Mouse (Mus musculus): ENCODE data around the gene Pbrm1.
A peak's percentile ranks its signal among the peaks of the same experiment; 100 is the strongest.

DNA sequence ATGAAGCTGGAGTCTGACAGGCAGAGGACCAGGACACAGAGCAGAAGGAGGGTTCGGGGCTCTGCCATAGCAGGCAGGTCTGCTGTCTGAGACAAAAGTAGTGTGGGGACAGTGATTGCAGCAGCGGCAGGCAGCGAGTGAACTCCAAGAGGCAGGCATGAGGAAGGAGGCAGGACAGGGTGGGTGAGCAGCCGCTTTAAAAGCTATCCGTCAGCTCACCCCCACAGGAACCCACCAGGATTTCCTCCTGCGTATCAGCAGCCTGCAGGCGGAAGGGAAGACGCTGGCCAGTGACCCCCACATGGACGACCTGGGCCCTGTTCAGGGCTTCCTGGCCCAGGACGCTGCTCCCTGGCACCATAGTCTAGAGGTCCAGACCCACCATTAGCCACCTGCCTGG is 149.5 kb downstream of the Pbrm1 start, which contains the start of gene Stab1:
- no peak for TF ChIP-seq CTCF (IDR thresholded peaks at IDR 0.05; ENCODE audit: insufficient read depth, low read length)
- TF ChIP-seq POLR2A (IDR thresholded peaks at IDR 0.05; ENCODE audit: borderline replicate concordance, extremely low read depth, low read depth, low read length) = peak; percentile 68; the same call in 1 of the 2 replicates

Data from lung, adult 2 months (tissue).